Mouse (Mus musculus): ENCODE measurements around the gene Ankzf1.

GRCm38 (mm10) chr1:75211141-75211708, 19.3 kb downstream of the Ankzf1 start:
- no peak for TF ChIP-seq EP300 (IDR thresholded peaks at IDR 0.05; ENCODE audit: low read depth)
- TF ChIP-seq CTCF (IDR thresholded peaks at IDR 0.05; ENCODE audit: low read depth): no peak
